8 mouse cellular contexts compared by ENCODE assay signal in the genomic region with DNA sequence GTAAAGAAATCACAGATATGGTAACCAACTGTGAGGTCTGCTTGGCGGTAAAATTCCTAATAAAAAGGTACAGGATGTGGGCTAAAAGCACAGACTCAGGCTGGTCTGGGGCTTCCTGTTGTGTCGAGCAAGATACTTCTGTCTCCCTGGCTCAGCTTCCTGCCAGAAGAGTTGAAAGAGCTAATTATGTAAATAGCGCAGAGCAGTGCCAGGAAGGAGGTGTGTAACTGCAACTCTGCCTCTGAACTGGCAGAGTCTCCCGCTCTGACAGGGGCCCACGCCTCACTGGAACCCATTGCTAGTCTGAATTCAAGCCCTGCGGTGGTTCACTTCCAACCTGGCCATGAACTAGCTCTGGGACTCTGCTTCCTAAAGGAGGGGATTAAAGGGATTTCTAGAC.
DNase-seq lines count a peak whose midpoint lies in the region; ATAC-seq lines count a peak whose summit lies in the region.

No protein-coding gene starts in this region.

- ATAC-seq in common myeloid progenitor, adult 5-6 weeks (replicated peaks; ENCODE audit: low read depth, poor library complexity, severe bottlenecking), result peak; percentile 88

- DNase-seq in layer of hippocampus, adult 8-10 months (ENCODE audit: low spot score in 2 of 2), result peak; percentile 11 to 18
- no peak for DNase-seq in layer of hippocampus, adult 11-12 months (ENCODE audit: low spot score)
- peak; percentile 71 for DNase-seq in induced T-regulatory cell, adult 2 months (ENCODE audit: low read depth)
- DNase-seq in lung, postnatal 14 days, result peak; percentile 14
- DNase-seq in thymus, postnatal 14 days, result peak; percentile 54
- DNase-seq in ovary, adult 18-20 months (ENCODE audit: low spot score), result no peak
- no peak for DNase-seq in gastrocnemius, postnatal 25 days

Comparison
In these comparisons a context has a peak if more than half of its experiments do, and no peak if none do; other contexts are left out.
1. DNase-seq: peak in layer of hippocampus, adult 8-10 months (2 of 2), induced T-regulatory cell, adult 2 months (single experiment), lung, postnatal 14 days (single experiment) and thymus, postnatal 14 days (single experiment); none in layer of hippocampus, adult 11-12 months (single experiment), ovary, adult 18-20 months (single experiment) and gastrocnemius, postnatal 25 days (single experiment).